Mouse (Mus musculus) liver, embryonic 12.5 days (tissue): ENCODE results near the gene Rspry1. TPM values are rescaled to one million over a fixed set of nuclear protein-coding genes. Genes with fewer than 3 reads are reported as not detected.

Experiments used
- ATAC-seq: fragments of 200-750 bp; cut with Nextera tagmentation; 2 replicates; pipeline ENCODE4 v1.8.0; 2017; ENCODE audit warnings: moderate number of reproducible peaks, mild to moderate bottlenecking, moderate library complexity
- H3K27ac ChIP-seq: fragments of 300-500 bp; sonication (generic); 2 replicates; pipeline ENCODE4 v1.5.1; 2016; ENCODE audit warnings: mild to moderate bottlenecking
- H3K27me3 ChIP-seq: fragments of 300-500 bp; sonication (generic); replicated peaks from 2 replicates; pipeline ENCODE4 v1.6.1; 2016; ENCODE audit warnings: mild to moderate bottlenecking, moderate library complexity
- H3K36me3 ChIP-seq: fragments of 300-500 bp; sonication (generic); 2 replicates; pipeline ENCODE4 v1.6.1; 2016; ENCODE audit warnings: mild to moderate bottlenecking, moderate library complexity
- H3K4me1 ChIP-seq: fragments of 300-500 bp; sonication (generic); 2 replicates; pipeline ENCODE4 v1.6.1; 2016
- H3K4me2 ChIP-seq: fragments of 300-500 bp; sonication (generic); 2 replicates; pipeline ENCODE4 v1.6.1; 2016; ENCODE audit warnings: mild to moderate bottlenecking, moderate library complexity
- H3K4me3 ChIP-seq: fragments of 300-500 bp; sonication (generic); 2 replicates; pipeline ENCODE4 v1.5.1; 2016; ENCODE audit warnings: mild to moderate bottlenecking, moderate library complexity
- H3K9ac ChIP-seq: fragments of 300-500 bp; sonication (generic); 2 replicates; pipeline ENCODE4 v1.6.1; 2016; ENCODE audit warnings: mild to moderate bottlenecking, moderate library complexity
- H3K9me3 ChIP-seq: fragments of 300-500 bp; sonication (generic); replicated peaks from 2 replicates; pipeline ENCODE4 v1.6.1; 2016; ENCODE audit warnings: mild to moderate bottlenecking, moderate library complexity
- WGBS: fragments of 180-500 bp; shearing (Covaris S2); methylation state at CpG from one replicate; pipeline ENCODE4 v1.1.7; 2016; ENCODE audit not compliant: insufficient replicate concordance; 5-methylcytosine and 5-hydroxymethylcytosine counted together
- polyA plus RNA-seq: library from polyadenylated mRNA; unstranded; fragments of >200 nt; fragmentation: Nextera tagmentation; extraction: Ambion mirVana; gene quantifications from 2 replicates; pipeline ENCODE4 v1.2.1, GENCODE M21; 2016

Gene Rspry1
- polyA plus RNA-seq, 1 experiment from 2014 or later: 24.8 TPM

GRCm38 (mm10) chr8:94695994-94696384 lies 94.3 kb downstream of the Rspry1 start, which contains the start of gene Pllp:
Gene Pllp, minus strand, starts transcription at chr8:94696278.
- H3K27ac ChIP-seq: no peak within 1 kb of the TSS
- H3K9ac ChIP-seq: no peak within 1 kb of the TSS
- peak within 1 kb of the TSS; percentile 62 for H3K4me2 ChIP-seq
- H3K27me3 ChIP-seq: peaks cover 86% of the 10 kb centered on the region
- peaks cover 15% of the 10 kb centered on the region for H3K4me1 ChIP-seq
- 2% methylated on average over 41 of the region's 41 CpGs for WGBS
- H3K9me3 ChIP-seq: no peaks in the 10 kb centered on the region
- H3K36me3 ChIP-seq: no peaks in the 10 kb centered on the region
- ATAC-seq: peak; percentile 54
- H3K4me3 ChIP-seq: peak within 1 kb of the TSS; percentile 45

- H3K9ac ChIP-seq: no peak overlapping the region
- H3K4me3 ChIP-seq: no peak overlapping the region
- no peak for ATAC-seq
- 56% methylated on average over 3 of the region's 3 CpGs for WGBS
- H3K27me3 ChIP-seq: peaks cover 80% of the 10 kb centered on the region
- H3K27ac ChIP-seq: no peak overlapping the region
- no peaks in the 10 kb centered on the region for H3K36me3 ChIP-seq
- H3K9me3 ChIP-seq: no peaks in the 10 kb centered on the region
- H3K4me1 ChIP-seq: peaks cover 15% of the 10 kb centered on the region
- H3K4me2 ChIP-seq: peak overlapping the region; percentile 62
Measured at GRCm38 (mm10) chr8:94696566-94696965, 94.8 kb downstream of the Rspry1 start.

- Histone ChIP-seq H3K4me1 (peaks cover 22% of the 10 kb centered on the region), H3K4me2 (no peak overlapping the region), H3K9me3 (no peaks in the 10 kb centered on the region), H3K9ac (no peak overlapping the region), H3K36me3 (no peaks in the 10 kb centered on the region), H3K27ac (no peak overlapping the region), H3K4me3 (no peak overlapping the region), H3K27me3 (peaks cover 66% of the 10 kb centered on the region)
- WGBS: 69% methylated on average over 6 of the region's 6 CpGs
- ATAC-seq: no peak
Measured at GRCm38 (mm10) chr8:94697956-94698355, 96.2 kb downstream of the Rspry1 start.

GRCm38 (mm10) chr8:94699366-94699765 lies 97.6 kb downstream of the Rspry1 start:
- Histone ChIP-seq H3K9me3 (no peaks in the 10 kb centered on the region), H3K36me3 (no peaks in the 10 kb centered on the region), H3K9ac (no peak overlapping the region), H3K4me1 (peaks cover 23% of the 10 kb centered on the region), H3K4me2 (no peak overlapping the region), H3K27ac (no peak overlapping the region), H3K27me3 (peaks cover 52% of the 10 kb centered on the region), H3K4me3 (no peak overlapping the region)
- WGBS: 78% methylated on average over 16 of the region's 16 CpGs
- ATAC-seq: no peak

GRCm38 (mm10) chr8:94700421-94700935 lies 98.7 kb downstream of the Rspry1 start:
- no peak overlapping the region for H3K27ac ChIP-seq
- H3K9ac ChIP-seq: no peak overlapping the region
- ATAC-seq: no peak
- no peak overlapping the region for H3K4me3 ChIP-seq
- no peaks in the 10 kb centered on the region for H3K36me3 ChIP-seq
- H3K4me2 ChIP-seq: no peak overlapping the region
- no peaks in the 10 kb centered on the region for H3K9me3 ChIP-seq
- H3K27me3 ChIP-seq: peaks cover 43% of the 10 kb centered on the region
- H3K4me1 ChIP-seq: peaks cover 30% of the 10 kb centered on the region
- WGBS: 50% methylated on average over 4 of the region's 4 CpGs

- H3K36me3 ChIP-seq: no peaks in the 10 kb centered on the region
- WGBS: 58% methylated on average over 3 of the region's 3 CpGs
- H3K4me3 ChIP-seq: peak overlapping the region; percentile 64
Measured at GRCm38 (mm10) chr8:94702156-94702555, 100.4 kb downstream of the Rspry1 start.

GRCm38 (mm10) chr8:94702844-94703813 lies 101.4 kb downstream of the Rspry1 start:
- peaks cover 38% of the 10 kb centered on the region for H3K4me1 ChIP-seq
- peak; percentile 85 for ATAC-seq
- peak overlapping the region; percentile 73 for H3K4me2 ChIP-seq
- peak overlapping the region; percentile 65 for H3K9ac ChIP-seq
- no peaks in the 10 kb centered on the region for H3K36me3 ChIP-seq
- peak overlapping the region; percentile 64 for H3K4me3 ChIP-seq
- no peaks in the 10 kb centered on the region for H3K9me3 ChIP-seq
- peak overlapping the region; percentile 72 for H3K27ac ChIP-seq
- under 1% methylated on average over 35 of the region's 35 CpGs for WGBS
- peaks cover 28% of the 10 kb centered on the region for H3K27me3 ChIP-seq

More at GRCm38 (mm10) chr8:94702156-94702555, 100.4 kb downstream of the Rspry1 start:
- Histone ChIP-seq H3K9me3 (no peaks in the 10 kb centered on the region), H3K9ac (0 out of 2 replicates have a peak overlapping the region, but pooled peaks have one; percentile 65), H3K27ac (no peak overlapping the region), H3K27me3 (peaks cover 33% of the 10 kb centered on the region), H3K4me1 (peaks cover 36% of the 10 kb centered on the region), H3K4me2 (peak overlapping the region; percentile 73)
- ATAC-seq: no peak

GRCm38 (mm10) chr8:94703972-94704668 lies 102.4 kb downstream of the Rspry1 start:
- H3K27ac ChIP-seq: no peak overlapping the region; the same call in 1 of the 2 replicates
- H3K36me3 ChIP-seq: no peaks in the 10 kb centered on the region

GRCm38 (mm10) chr8:94704669-94704984 lies 102.9 kb downstream of the Rspry1 start:
- Histone ChIP-seq H3K4me3 (peak overlapping the region; percentile 65), H3K36me3 (no peaks in the 10 kb centered on the region), H3K4me2 (peak overlapping the region; percentile 87), H3K27ac (no peak overlapping the region), H3K9ac (peak overlapping the region; percentile 63), H3K4me1 (peaks cover 38% of the 10 kb centered on the region), H3K27me3 (peaks cover 14% of the 10 kb centered on the region), H3K9me3 (no peaks in the 10 kb centered on the region)
- WGBS: 12% methylated on average over 9 of the region's 9 CpGs
- ATAC-seq: no peak

More at GRCm38 (mm10) chr8:94703972-94704668, 102.4 kb downstream of the Rspry1 start:
- ATAC-seq: peak; percentile 84
- H3K4me1 ChIP-seq: peaks cover 38% of the 10 kb centered on the region
- under 1% methylated on average over 35 of the region's 35 CpGs for WGBS
- peak overlapping the region; percentile 87 for H3K4me2 ChIP-seq
- H3K4me3 ChIP-seq: peak overlapping the region; percentile 65
- peak overlapping the region; percentile 63 for H3K9ac ChIP-seq
- peaks cover 19% of the 10 kb centered on the region for H3K27me3 ChIP-seq
- H3K9me3 ChIP-seq: no peaks in the 10 kb centered on the region

GRCm38 (mm10) chr8:94705581-94706245 lies 104.0 kb downstream of the Rspry1 start:
- WGBS: 63% methylated on average over 10 of the region's 10 CpGs

GRCm38 (mm10) chr8:94706732-94707395 lies 105.1 kb downstream of the Rspry1 start:
- Histone ChIP-seq H3K4me2 (no peak overlapping the region), H3K27ac (no peak overlapping the region), H3K9ac (no peak overlapping the region), H3K36me3 (no peaks in the 10 kb centered on the region), H3K27me3 (peaks cover 18% of the 10 kb centered on the region; the same call in 1 of the 2 replicates), H3K9me3 (no peaks in the 10 kb centered on the region), H3K4me3 (no peak overlapping the region), H3K4me1 (peaks cover 41% of the 10 kb centered on the region)
- ATAC-seq: no peak
- WGBS: 68% methylated on average over 9 of the region's 9 CpGs

More at GRCm38 (mm10) chr8:94705581-94706245, 104.0 kb downstream of the Rspry1 start:
- Histone ChIP-seq H3K27me3 (peaks cover 12% of the 10 kb centered on the region; the same call in 1 of the 2 replicates), H3K9me3 (no peaks in the 10 kb centered on the region), H3K4me3 (no peak overlapping the region), H3K4me2 (no peak overlapping the region), H3K36me3 (no peaks in the 10 kb centered on the region), H3K27ac (no peak overlapping the region), H3K4me1 (peaks cover 38% of the 10 kb centered on the region), H3K9ac (peak overlapping the region; percentile 45)
- ATAC-seq: no peak
